Mouse (Mus musculus) neural tube, embryonic 11.5 days (tissue): ENCODE measurements around the gene Frat1. TPM values are rescaled to one million over a fixed set of nuclear protein-coding genes. Genes with fewer than 3 reads are reported as not detected.

Experiments used
- ATAC-seq: fragments of 200-750 bp; cut with Nextera tagmentation; 2 replicates; pipeline ENCODE4 v1.8.0; 2017; ENCODE audit warnings: moderate number of reproducible peaks, mild to moderate bottlenecking, moderate TSS enrichment, moderate library complexity; ENCODE audit not compliant: insufficient read depth, low FRiP score, low TSS enrichment
- DNase-seq: peaks from one replicate; pipeline ENCODE4 v3.0.0-alpha.2; 2015; ENCODE audit warnings: low spot score
- H3K27ac ChIP-seq: fragments of 300-500 bp; sonication (generic); 2 replicates; pipeline ENCODE4 v1.5.1; 2014; ENCODE audit warnings: low read depth, mild to moderate bottlenecking, low read length
- H3K27me3 ChIP-seq: fragments of 300-500 bp; sonication (generic); 2 replicates; pipeline ENCODE4 v1.6.1; 2014; ENCODE audit warnings: mild to moderate bottlenecking, low read length, mixed read lengths; ENCODE audit not compliant: control insufficient read depth, insufficient read depth
- H3K36me3 ChIP-seq: fragments of 300-500 bp; sonication (generic); 2 replicates; pipeline ENCODE4 v1.6.1; 2014; ENCODE audit warnings: mild to moderate bottlenecking, low read length, moderate library complexity, mixed read lengths; ENCODE audit not compliant: control insufficient read depth, insufficient read depth
- H3K4me1 ChIP-seq: fragments of 300-500 bp; sonication (generic); 2 replicates; pipeline ENCODE4 v1.6.1; 2014; ENCODE audit warnings: low read length, mixed read lengths; ENCODE audit not compliant: control insufficient read depth, insufficient read depth
- H3K4me2 ChIP-seq: fragments of 300-500 bp; sonication (generic); 2 replicates; pipeline ENCODE4 v1.6.1; 2014; ENCODE audit warnings: low read depth, mild to moderate bottlenecking, moderate library complexity
- H3K4me3 ChIP-seq: fragments of 300-500 bp; sonication (generic); 2 replicates; pipeline ENCODE4 v1.5.1; 2014; ENCODE audit warnings: low read depth, low read length
- H3K9ac ChIP-seq: fragments of 300-500 bp; sonication (generic); 2 replicates; pipeline ENCODE4 v1.6.1; 2014; ENCODE audit warnings: mild to moderate bottlenecking, low read length
- H3K9me3 ChIP-seq: fragments of 300-500 bp; sonication (generic); 2 replicates; pipeline ENCODE4 v1.6.1; 2016; ENCODE audit warnings: low read length; ENCODE audit not compliant: control insufficient read depth
- WGBS: fragments of 180-500 bp; shearing (Covaris S2); extraction: QIAGEN DNeasy Blood & Tissue Kit; methylation state at CpG from one replicate; pipeline ENCODE4 v1.1.7; 2014; 5-methylcytosine and 5-hydroxymethylcytosine counted together
- polyA plus RNA-seq: library from polyadenylated mRNA; unstranded; fragments of >200 nt; fragmentation: Nextera tagmentation; extraction: Ambion mirVana; gene quantifications from 2 replicates; pipeline ENCODE4 v1.2.1, GENCODE M21; 2014

Gene Frat1
- polyA plus RNA-seq, 1 experiment from 2014 or later = 8.6 TPM

DNA sequence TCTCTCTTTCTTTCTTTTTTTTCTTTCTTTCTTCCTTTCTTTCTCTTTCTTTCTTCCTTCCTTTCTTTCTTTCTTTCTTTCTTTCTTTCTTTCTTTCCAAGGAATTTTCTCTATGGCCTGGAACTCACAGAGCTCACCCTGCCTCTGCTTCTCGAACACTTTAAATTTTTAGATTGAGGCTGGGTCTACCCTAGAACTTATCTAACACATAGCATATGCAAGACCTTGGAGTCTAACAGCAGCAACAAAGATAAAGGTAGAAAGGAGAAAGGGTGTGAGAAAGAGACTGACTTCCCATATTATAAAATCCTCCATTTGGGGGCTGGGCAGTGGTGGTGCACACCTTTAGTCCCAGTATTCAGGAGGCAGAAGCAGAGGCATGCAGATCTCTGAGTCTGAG, 7.2 kb upstream of the Frat1 start:
- H3K9me3 ChIP-seq = no peaks in the 10 kb centered on the region
- H3K4me3 ChIP-seq = no peak overlapping the region
- H3K27ac ChIP-seq = no peak overlapping the region
- no peaks in the 10 kb centered on the region for H3K4me1 ChIP-seq
- no peaks in the 10 kb centered on the region for H3K36me3 ChIP-seq
- DNase-seq (no peak), ATAC-seq (no peak)
- 82% methylated on average over 1 of the region's 1 CpGs for WGBS
- no peak overlapping the region for H3K9ac ChIP-seq
- H3K4me2 ChIP-seq = no peak overlapping the region
- H3K27me3 ChIP-seq = no peaks in the 10 kb centered on the region

DNA sequence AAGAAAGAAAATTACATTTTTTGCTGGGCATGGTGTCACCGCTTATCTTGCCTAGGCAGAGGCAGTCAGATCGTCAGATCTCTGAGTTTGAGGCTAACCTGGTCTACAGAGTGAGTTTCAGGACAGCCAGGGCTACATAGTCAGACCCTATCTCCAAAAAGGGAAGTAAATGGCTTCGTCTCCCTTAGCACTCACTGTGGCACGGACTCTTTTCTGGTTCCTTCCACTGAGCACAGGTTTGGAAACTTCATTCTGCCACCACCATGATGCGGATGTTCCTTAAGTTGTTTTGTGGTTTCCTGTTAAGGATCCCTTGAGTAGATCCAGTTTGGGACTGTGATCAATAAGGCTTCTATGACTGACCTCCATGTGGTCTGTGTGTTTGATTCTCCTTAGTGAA, 4.8 kb upstream of the Frat1 start:
- Histone ChIP-seq H3K36me3 (no peaks in the 10 kb centered on the region), H3K27ac (no peak overlapping the region), H3K9ac (no peak overlapping the region), H3K4me2 (no peak overlapping the region), H3K9me3 (no peaks in the 10 kb centered on the region), H3K27me3 (no peaks in the 10 kb centered on the region), H3K4me3 (no peak overlapping the region), H3K4me1 (no peaks in the 10 kb centered on the region)
- ATAC-seq (no peak), DNase-seq (no peak)
- 83% methylated on average over 5 of the region's 5 CpGs for WGBS

DNA sequence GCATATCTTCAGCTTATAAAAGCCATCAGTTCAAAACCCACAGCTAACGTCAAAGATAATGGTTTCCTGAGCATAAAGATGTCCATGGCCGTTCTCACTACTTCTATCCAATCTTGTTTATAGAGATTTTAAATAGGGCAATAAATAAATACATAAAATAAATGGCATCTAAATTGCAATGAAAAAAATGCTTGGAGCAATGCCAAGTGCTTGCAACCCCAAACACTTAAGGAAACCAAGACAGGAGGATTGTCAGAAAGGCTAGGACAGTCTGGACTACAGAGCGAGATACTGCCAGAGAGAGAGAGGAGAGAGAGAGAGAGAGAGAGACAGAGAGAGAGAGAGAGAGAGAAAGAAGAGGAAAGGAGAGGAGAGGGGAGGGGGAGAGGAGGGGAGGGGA, 3.2 kb upstream of the Frat1 start:
- ATAC-seq = no peak
- H3K27ac ChIP-seq = no peak overlapping the region

DNA sequence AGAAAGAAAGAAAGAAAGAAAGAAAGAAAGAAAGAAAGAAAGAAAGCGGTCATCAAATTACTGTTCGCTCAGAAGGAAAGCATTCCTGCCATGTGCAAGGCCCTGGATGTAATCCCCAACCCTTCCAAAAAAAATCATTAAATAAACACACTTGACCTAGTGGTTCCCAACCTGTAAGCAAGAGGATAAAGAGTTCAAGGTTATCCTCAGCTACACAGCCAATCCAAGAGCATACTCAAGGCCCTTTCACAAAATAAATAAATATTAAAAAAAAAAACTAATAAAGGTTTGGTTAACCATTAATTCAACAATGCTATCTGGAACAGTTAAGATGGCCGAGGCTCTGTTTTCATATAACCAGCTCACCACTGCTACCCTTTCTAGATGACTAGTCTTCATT, 829 bp upstream of the Frat1 start:
- Histone ChIP-seq H3K4me1 (peaks cover 10% of the 10 kb centered on the region; the same call in 1 of the 2 replicates), H3K4me2 (peak overlapping the region; percentile 97), H3K9ac (peak overlapping the region; percentile 48), H3K27ac (0 out of 2 replicates have a peak overlapping the region, but pooled peaks have one; percentile 53), H3K4me3 (peak overlapping the region; percentile 71; the same call in 1 of the 2 replicates), H3K27me3 (peaks cover 8% of the 10 kb centered on the region; the same call in 1 of the 2 replicates), H3K9me3 (no peaks in the 10 kb centered on the region), H3K36me3 (no peaks in the 10 kb centered on the region)
- ATAC-seq (no peak), DNase-seq (no peak)
- WGBS = 74% methylated on average over 3 of the region's 3 CpGs

More for the DNA sequence above, 3.2 kb upstream of the Frat1 start:
- H3K27me3 ChIP-seq = peaks cover 7% of the 10 kb centered on the region; the same call in 1 of the 2 replicates
- H3K36me3 ChIP-seq = no peaks in the 10 kb centered on the region
- H3K4me3 ChIP-seq = no peak overlapping the region
- no peaks in the 10 kb centered on the region for H3K9me3 ChIP-seq
- H3K4me2 ChIP-seq = no peak overlapping the region
- WGBS = 85% methylated on average over 3 of the region's 3 CpGs
- H3K9ac ChIP-seq = no peak overlapping the region
- no peak for DNase-seq
- H3K4me1 ChIP-seq = peaks cover 6% of the 10 kb centered on the region; the same call in 1 of the 2 replicates

GRCm38 (mm10) chr19:41830106-41831031, 599 bp downstream of the Frat1 start:
- peak; percentile 66 for DNase-seq
- H3K27me3 ChIP-seq = peaks cover 8% of the 10 kb centered on the region; the same call in 1 of the 2 replicates
- no peaks in the 10 kb centered on the region for H3K36me3 ChIP-seq
- H3K27ac ChIP-seq = peak overlapping the region; percentile 76
- peak overlapping the region; percentile 74 for H3K9ac ChIP-seq
- H3K4me1 ChIP-seq = peaks cover 10% of the 10 kb centered on the region; the same call in 1 of the 2 replicates
- H3K9me3 ChIP-seq = no peaks in the 10 kb centered on the region
- peak overlapping the region; percentile 71 for H3K4me3 ChIP-seq
- peak overlapping the region; percentile 97 for H3K4me2 ChIP-seq
- under 1% methylated on average over 102 of the region's 112 CpGs for WGBS
- peak; percentile 69 for ATAC-seq

DNA sequence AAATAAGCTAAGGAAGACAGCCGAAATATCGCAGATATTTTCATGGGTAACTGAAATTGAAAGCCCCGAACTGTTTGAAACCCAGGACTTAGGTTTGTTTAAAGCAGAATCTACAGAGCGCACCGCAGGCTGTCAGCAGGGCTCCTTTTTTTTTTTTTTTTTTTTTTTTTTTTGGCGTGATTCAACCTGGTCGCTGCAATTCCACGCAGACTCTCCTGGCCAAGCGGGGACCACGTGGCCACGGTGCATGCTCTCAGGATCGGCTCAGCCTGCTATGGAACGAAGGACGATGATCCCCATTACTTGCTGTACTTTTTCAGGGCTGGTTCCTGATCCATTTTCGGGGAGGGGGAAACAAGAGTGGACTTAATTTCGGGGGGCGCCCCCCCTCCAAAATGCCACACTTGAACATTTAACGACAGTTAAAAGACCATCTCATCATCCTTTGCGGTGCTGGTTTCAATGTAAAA, 1.4 kb downstream of the Frat1 start:
- H3K4me2 ChIP-seq = peak overlapping the region; percentile 97
- H3K36me3 ChIP-seq = no peaks in the 10 kb centered on the region
- no peak for ATAC-seq
- peaks cover 8% of the 10 kb centered on the region; the same call in 1 of the 2 replicates for H3K27me3 ChIP-seq
- H3K9ac ChIP-seq = peak overlapping the region; percentile 74
- WGBS = 1% methylated on average over 18 of the region's 19 CpGs
- H3K4me1 ChIP-seq = peaks cover 13% of the 10 kb centered on the region; the same call in 1 of the 2 replicates
- peak overlapping the region; percentile 71 for H3K4me3 ChIP-seq
- peak; percentile 36 for DNase-seq
- no peaks in the 10 kb centered on the region for H3K9me3 ChIP-seq
- H3K27ac ChIP-seq = no peak overlapping the region

- Histone ChIP-seq H3K4me3 (peak overlapping the region; percentile 71), H3K4me1 (peaks cover 13% of the 10 kb centered on the region; the same call in 1 of the 2 replicates), H3K36me3 (no peaks in the 10 kb centered on the region), H3K27ac (no peak overlapping the region), H3K4me2 (peak overlapping the region; percentile 97), H3K9ac (peak overlapping the region; percentile 43), H3K27me3 (peaks cover 8% of the 10 kb centered on the region; the same call in 1 of the 2 replicates), H3K9me3 (no peaks in the 10 kb centered on the region)
- ATAC-seq (no peak), DNase-seq (peak; percentile 45)
- 4% methylated on average over 14 of the region's 14 CpGs for WGBS
These were observed 2.1 kb downstream of the Frat1 start for GRCm38 (mm10) chr19:41831718-41832391.

DNA sequence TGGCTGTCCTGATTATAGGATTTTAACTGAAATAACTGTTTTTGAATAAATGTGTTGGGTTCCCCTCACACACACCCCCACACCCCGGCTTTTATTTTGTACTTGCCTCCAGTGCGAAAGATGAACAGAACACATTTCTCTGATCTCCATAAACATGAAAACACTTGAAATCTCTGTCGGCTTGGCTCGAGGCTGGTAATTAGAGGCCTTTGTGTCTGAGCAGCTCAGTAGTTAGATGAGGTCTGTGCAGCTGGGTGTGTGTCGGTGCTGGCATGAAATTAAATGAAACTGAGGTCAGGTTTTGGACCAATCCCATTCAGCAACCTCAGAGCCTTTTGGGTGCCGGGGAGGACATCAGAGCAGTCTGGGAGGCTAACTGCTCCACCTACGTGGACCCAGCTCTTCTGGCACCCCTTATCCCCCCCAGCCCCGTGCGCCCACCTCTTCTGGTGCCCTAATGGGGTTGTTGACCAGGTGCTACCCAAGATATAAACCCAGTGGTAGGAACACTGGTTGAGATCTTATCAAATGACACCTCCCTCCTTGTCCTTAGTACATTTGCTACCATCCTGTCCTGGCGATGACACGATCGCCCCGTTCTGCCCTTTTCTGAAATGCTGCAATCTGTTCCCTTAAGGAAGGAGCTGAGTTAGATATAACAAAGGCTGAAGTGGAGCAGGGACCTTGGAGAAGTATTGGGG, 2.9 kb downstream of the Frat1 start:
- peak overlapping the region; percentile 14 for H3K4me2 ChIP-seq
- no peak overlapping the region for H3K4me3 ChIP-seq
- H3K9me3 ChIP-seq = no peaks in the 10 kb centered on the region
- DNase-seq (no peak), ATAC-seq (no peak)
- H3K27ac ChIP-seq = no peak overlapping the region
- H3K4me1 ChIP-seq = peaks cover 13% of the 10 kb centered on the region; the same call in 1 of the 2 replicates
- no peaks in the 10 kb centered on the region for H3K36me3 ChIP-seq
- peaks cover 8% of the 10 kb centered on the region; the same call in 1 of the 2 replicates for H3K27me3 ChIP-seq
- H3K9ac ChIP-seq = no peak overlapping the region
- 77% methylated on average over 13 of the region's 13 CpGs for WGBS
